Mouse (Mus musculus) stomach, postnatal 0 days (tissue): ENCODE measurements around the gene 1700093K21Rik. TPM values are rescaled to one million over a fixed set of nuclear protein-coding genes. Genes with fewer than 3 reads are reported as not detected.

Experiments
- ATAC-seq: fragments of 200-750 bp; cut with Nextera tagmentation; 2 replicates; pipeline ENCODE4 v1.8.0; 2017; ENCODE audit not compliant: low FRiP score, low TSS enrichment
- DNase-seq: peaks from one replicate; pipeline ENCODE4 v3.0.0-alpha.2; 2016; ENCODE audit warnings: low spot score
- H3K27ac ChIP-seq: fragments of 300-500 bp; sonication (generic); replicated peaks from 2 replicates; pipeline ENCODE4 v1.5.1; 2014; ENCODE audit warnings: mild to moderate bottlenecking, control low read depth
- H3K27me3 ChIP-seq: fragments of 300-500 bp; sonication (generic); 2 replicates; pipeline ENCODE4 v1.6.1; 2014; ENCODE audit warnings: low read length; ENCODE audit not compliant: control insufficient read depth, insufficient read depth
- H3K36me3 ChIP-seq: fragments of 300-500 bp; sonication (generic); 2 replicates; pipeline ENCODE4 v1.6.1; 2014; ENCODE audit warnings: low read length, mixed read lengths; ENCODE audit not compliant: control insufficient read depth, insufficient read depth
- H3K4me1 ChIP-seq: fragments of 300-500 bp; sonication (generic); replicated peaks from 2 replicates; pipeline ENCODE4 v1.6.1; 2014; ENCODE audit warnings: antibody characterized with exemption; ENCODE audit not compliant: control insufficient read depth, insufficient read depth
- H3K4me2 ChIP-seq: fragments of 300-500 bp; sonication (generic); replicated peaks from 2 replicates; pipeline ENCODE4 v1.6.1; 2014; ENCODE audit warnings: low read depth, mild to moderate bottlenecking, control low read depth, moderate library complexity
- H3K4me3 ChIP-seq: fragments of 300-500 bp; sonication (generic); 2 replicates; pipeline ENCODE4 v1.5.1; 2014; ENCODE audit warnings: low read depth, low read length, control low read depth
- H3K9ac ChIP-seq: fragments of 300-500 bp; sonication (generic); 2 replicates; pipeline ENCODE4 v1.6.1; 2014; ENCODE audit warnings: mild to moderate bottlenecking, low read length, control low read depth, mixed read lengths
- H3K9me3 ChIP-seq: fragments of 300-500 bp; sonication (generic); 2 replicates; pipeline ENCODE4 v1.6.1; 2016; ENCODE audit warnings: low read length; ENCODE audit not compliant: control insufficient read depth
- CTCF ChIP-seq: IDR thresholded peaks from 2 replicates; pipeline ENCODE4 v1.5.1; 2016; ENCODE audit warnings: antibody characterized with exemption, low read depth, mild to moderate bottlenecking, moderate library complexity
- EP300 ChIP-seq: optimal IDR thresholded peaks from 2 replicates; pipeline ENCODE3; 2016; ENCODE audit warnings: antibody characterized with exemption
- WGBS: fragments of 180-500 bp; shearing (Covaris S2); extraction: QIAGEN DNeasy Blood & Tissue Kit; methylation state at CpG from one replicate; pipeline ENCODE4 v1.1.7; 2014; 5-methylcytosine and 5-hydroxymethylcytosine counted together
- polyA plus RNA-seq: library from polyadenylated mRNA; unstranded; fragments of >200 nt; fragmentation: Nextera tagmentation; extraction: Ambion mirVana; gene quantifications from 2 replicates; pipeline ENCODE4 v1.2.1, GENCODE M21; 2015

1700093K21Rik gene
- 0.28 TPM in 1 of 2 replicates, not detected in the other for polyA plus RNA-seq

DNA sequence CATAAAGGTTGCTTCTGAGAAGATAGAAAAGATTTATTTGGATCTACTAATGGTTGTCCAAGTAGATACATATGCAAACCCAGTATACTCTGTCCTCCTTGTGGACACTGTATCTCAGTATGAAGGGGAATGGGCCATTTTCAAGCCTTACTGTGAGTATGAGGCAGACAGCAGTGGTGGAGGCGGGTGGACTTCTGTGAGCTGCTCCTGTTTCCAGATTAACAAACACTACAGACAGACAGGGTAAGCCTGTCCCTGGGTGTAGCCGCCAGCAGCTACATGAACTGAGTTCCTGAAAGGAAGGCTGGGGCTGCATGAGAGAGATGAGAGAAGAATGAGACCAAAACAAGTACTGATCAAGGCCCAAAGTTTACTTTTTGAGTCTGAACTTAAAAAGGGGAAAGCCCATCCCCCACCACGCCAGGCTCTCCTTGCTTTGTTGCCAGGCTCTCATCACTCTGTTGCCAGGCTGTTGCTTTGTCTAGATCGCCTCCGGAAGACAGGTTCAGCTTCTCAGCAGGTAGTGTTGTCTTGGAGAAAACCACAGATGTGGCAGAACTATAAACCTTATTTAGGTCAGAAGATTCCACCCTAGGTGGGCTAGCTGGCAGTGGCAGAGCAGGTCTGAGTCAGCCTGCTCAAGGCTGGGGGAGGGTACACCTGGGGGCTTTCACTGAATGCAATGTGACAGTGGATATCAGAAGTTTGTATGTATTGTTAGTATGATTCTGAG lies at the start of gene 1700093K21Rik:
Gene 1700093K21Rik (minus strand): TSS at position 683 of the 733 bp plus-strand sequence.
- H3K4me2 ChIP-seq: no peak within 1 kb of the TSS
- 47% methylated on average over 5 of the region's 5 CpGs for WGBS
- no peaks in the 10 kb centered on the region for H3K9me3 ChIP-seq
- DNase-seq (no peak), ATAC-seq (no peak)
- TF ChIP-seq CTCF (no peak), EP300 (no peak)
- no peaks in the 10 kb centered on the region for H3K36me3 ChIP-seq
- no peak within 1 kb of the TSS for H3K4me3 ChIP-seq
- no peak within 1 kb of the TSS for H3K27ac ChIP-seq
- no peak within 1 kb of the TSS for H3K9ac ChIP-seq
- H3K4me1 ChIP-seq: no peaks in the 10 kb centered on the region
- no peaks in the 10 kb centered on the region for H3K27me3 ChIP-seq

GRCm38 (mm10) chr11:23570130-23570529 lies 49.2 kb upstream of the 1700093K21Rik start:
- Histone ChIP-seq H3K9me3 (no peaks in the 10 kb centered on the region), H3K27me3 (no peaks in the 10 kb centered on the region), H3K4me3 (no peak overlapping the region), H3K4me2 (no peak overlapping the region), H3K9ac (no peak overlapping the region), H3K27ac (no peak overlapping the region), H3K4me1 (no peaks in the 10 kb centered on the region), H3K36me3 (no peaks in the 10 kb centered on the region; the same call in 1 of the 2 replicates)
- DNase-seq: no peak
- ATAC-seq: no peak
- WGBS: 80% methylated on average over 7 of the region's 7 CpGs
- TF ChIP-seq CTCF (no peak), EP300 (no peak)

DNA sequence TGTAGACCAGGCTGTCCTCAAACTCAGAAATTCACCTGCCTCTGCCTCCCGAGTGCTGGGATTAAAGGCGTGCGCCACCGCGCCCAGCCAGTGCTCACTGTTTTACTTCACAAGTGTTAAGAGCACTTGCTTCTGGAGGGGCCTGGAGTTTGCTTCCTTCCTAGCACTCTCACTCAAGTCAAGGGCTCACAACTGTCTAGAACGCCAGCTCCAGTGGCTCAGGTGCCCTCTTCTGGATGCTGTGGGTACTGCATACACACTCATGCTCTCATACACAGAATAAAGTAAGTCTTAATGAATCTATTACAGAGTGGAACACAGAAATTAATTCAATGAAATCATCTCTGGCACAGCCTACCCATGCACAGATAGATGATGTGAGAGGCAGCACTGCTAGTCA lies 44.8 kb upstream of the 1700093K21Rik start:
- Histone ChIP-seq H3K4me2 (no peak overlapping the region), H3K36me3 (no peaks in the 10 kb centered on the region), H3K9ac (no peak overlapping the region), H3K27me3 (no peaks in the 10 kb centered on the region), H3K4me3 (no peak overlapping the region), H3K9me3 (no peaks in the 10 kb centered on the region), H3K27ac (no peak overlapping the region), H3K4me1 (no peaks in the 10 kb centered on the region)
- ATAC-seq (peak; percentile 76), DNase-seq (peak; percentile 77)
- TF ChIP-seq CTCF (peak; percentile 89), EP300 (no peak)
- WGBS: 60% methylated on average over 6 of the region's 6 CpGs

DNA sequence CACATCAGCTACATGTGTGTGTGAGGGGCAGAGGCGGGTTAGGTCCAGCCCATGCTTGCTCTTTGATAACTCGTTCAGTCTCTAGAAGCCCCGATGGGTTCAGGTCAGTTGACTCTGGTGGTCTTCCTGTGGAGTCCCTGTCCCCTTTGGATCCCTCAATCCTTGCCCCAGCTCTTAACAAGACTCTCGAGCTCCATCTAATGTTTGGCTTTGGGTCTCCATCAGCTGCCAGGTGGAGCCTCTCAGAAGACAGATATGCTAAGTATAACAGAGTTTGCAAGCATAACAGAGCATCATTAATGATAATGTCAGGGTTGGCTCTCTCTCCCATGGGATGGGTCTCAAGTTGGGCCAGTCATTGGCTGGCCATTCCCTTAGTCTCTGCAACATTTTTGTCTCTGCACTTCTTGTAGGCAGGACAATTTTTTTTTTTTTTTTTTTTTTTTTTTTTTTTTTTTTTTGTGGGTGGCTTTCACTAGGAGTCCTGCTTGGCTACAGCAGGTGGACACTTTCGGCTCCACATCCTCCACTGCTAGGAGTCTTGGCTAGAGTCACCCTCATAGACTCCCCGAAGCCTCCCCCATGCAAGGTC lies 36.2 kb upstream of the 1700093K21Rik start:
- Histone ChIP-seq H3K4me2 (no peak overlapping the region), H3K27ac (no peak overlapping the region), H3K9me3 (no peaks in the 10 kb centered on the region), H3K36me3 (no peaks in the 10 kb centered on the region), H3K9ac (no peak overlapping the region), H3K27me3 (no peaks in the 10 kb centered on the region), H3K4me3 (no peak overlapping the region), H3K4me1 (no peaks in the 10 kb centered on the region)
- 0 out of 2 replicates have a peak, but pooled peaks have one; percentile 15 for TF ChIP-seq CTCF
- TF ChIP-seq EP300: no peak
- ATAC-seq (no peak), DNase-seq (no peak)
- WGBS: 54% methylated on average over 6 of the region's 6 CpGs

DNA sequence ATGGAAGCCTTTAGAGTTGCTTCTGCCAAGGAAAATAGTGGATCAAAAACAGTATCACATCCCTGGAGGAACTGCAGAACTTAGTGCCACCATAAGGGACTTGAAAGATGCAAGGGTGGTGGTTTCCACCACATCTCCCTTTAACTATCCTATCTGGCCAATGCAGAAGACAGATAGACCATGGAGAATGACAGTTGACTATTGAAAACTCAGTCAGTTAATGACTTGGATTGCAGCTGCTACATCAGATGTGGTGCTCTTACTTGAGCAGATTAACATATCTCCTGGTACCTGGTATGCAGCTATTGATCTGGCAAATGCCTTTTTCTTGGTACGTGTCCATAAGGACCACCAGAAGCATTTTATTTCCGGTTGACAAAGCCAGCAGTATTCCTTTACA lies 16.5 kb upstream of the 1700093K21Rik start:
- H3K27ac ChIP-seq: no peak overlapping the region
- no peak overlapping the region for H3K9ac ChIP-seq
- no peak for ATAC-seq
- WGBS: 87% methylated on average over 2 of the region's 2 CpGs
- H3K27me3 ChIP-seq: no peaks in the 10 kb centered on the region
- no peaks in the 10 kb centered on the region for H3K9me3 ChIP-seq
- no peak for DNase-seq
- TF ChIP-seq EP300 (no peak), CTCF (no peak)
- H3K4me2 ChIP-seq: no peak overlapping the region
- H3K4me1 ChIP-seq: no peaks in the 10 kb centered on the region
- no peak overlapping the region for H3K4me3 ChIP-seq
- no peaks in the 10 kb centered on the region for H3K36me3 ChIP-seq

- DNase-seq (no peak), ATAC-seq (no peak)
- Histone ChIP-seq H3K27me3 (no peaks in the 10 kb centered on the region), H3K4me2 (no peak overlapping the region), H3K27ac (no peak overlapping the region), H3K4me1 (no peaks in the 10 kb centered on the region), H3K36me3 (no peaks in the 10 kb centered on the region), H3K4me3 (no peak overlapping the region), H3K9me3 (no peaks in the 10 kb centered on the region), H3K9ac (no peak overlapping the region)
- 81% methylated on average over 3 of the region's 3 CpGs for WGBS
- TF ChIP-seq CTCF (no peak), EP300 (no peak)
Measured at GRCm38 (mm10) chr11:23518981-23519380, 2.0 kb downstream of the 1700093K21Rik start.
